Mouse (Mus musculus): ENCODE results near the gene Ugt1a1. TPM values are rescaled to one million over a fixed set of nuclear protein-coding genes. Genes with fewer than 3 reads are reported as not detected.
"Not testable (repeated sequence)": the region's sequence is repeated elsewhere in the genome, so short reads cannot be mapped to it uniquely, and the experiment has no call there.

Ugt1a1 gene
- polyA plus RNA-seq, 1 experiment from 2014 or later, result not detected

- H3K36me3 ChIP-seq (ENCODE audit: control insufficient read depth, insufficient read depth, low read length), result no peaks in the 10 kb centered on the region
- no peak overlapping the region for H3K9ac ChIP-seq (ENCODE audit: low read depth, low read length)
- H3K4me3 ChIP-seq (ENCODE audit: low read depth, low read length), result no peak overlapping the region
- no peaks in the 10 kb centered on the region for H3K27me3 ChIP-seq (ENCODE audit: control insufficient read depth, insufficient read depth, low read depth, low read length)
- H3K9me3 ChIP-seq (replicated peaks; ENCODE audit: control insufficient read depth, low read length, poor library complexity, severe bottlenecking), result peaks cover 43% of the 10 kb centered on the region
- H3K27ac ChIP-seq (ENCODE audit: low read length), result no peak overlapping the region
- 71% methylated on average over 2 of the region's 2 CpGs for WGBS
- no peak overlapping the region for H3K4me2 ChIP-seq (ENCODE audit: low read length)
- ATAC-seq, result no peak
- no peaks in the 10 kb centered on the region for H3K4me1 ChIP-seq (ENCODE audit: control insufficient read depth, insufficient read depth, low read length)
Observed at GRCm38 (mm10) chr1:88224029-88224776, 12.4 kb downstream of the Ugt1a1 start.

DNA sequence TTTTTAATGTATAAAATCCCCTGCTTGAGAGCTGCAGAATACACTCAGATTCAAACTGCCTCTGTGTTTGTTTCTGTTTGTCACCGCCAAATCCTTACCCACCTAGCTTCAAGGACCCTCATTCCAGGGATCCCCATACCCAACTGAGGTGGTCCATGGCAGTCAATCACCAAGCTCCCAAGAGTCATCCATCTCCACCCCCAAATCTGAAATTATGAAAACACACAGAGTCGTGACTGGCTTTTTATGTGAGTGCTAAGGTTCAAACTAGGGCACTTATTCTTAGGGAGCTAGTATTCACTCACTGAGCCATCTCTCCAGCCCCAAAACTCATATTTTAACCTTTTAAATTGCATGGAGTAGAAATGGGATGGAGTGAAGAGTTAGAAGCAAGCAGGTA, 13.5 kb downstream of the Ugt1a1 start:
- not testable (repeated sequence) for H3K27ac ChIP-seq (ENCODE audit: low read length); ATAC-seq; H3K36me3 ChIP-seq (ENCODE audit: control insufficient read depth, insufficient read depth, low read length); H3K9ac ChIP-seq (ENCODE audit: low read depth, low read length); H3K4me2 ChIP-seq (ENCODE audit: low read length); H3K4me3 ChIP-seq (ENCODE audit: low read depth, low read length); H3K4me1 ChIP-seq (ENCODE audit: control insufficient read depth, insufficient read depth, low read length); H3K27me3 ChIP-seq (ENCODE audit: control insufficient read depth, insufficient read depth, low read depth, low read length)
- 37% methylated on average over 2 of the region's 2 CpGs for WGBS
- peaks cover 54% of the 10 kb centered on the region for H3K9me3 ChIP-seq (replicated peaks; ENCODE audit: control insufficient read depth, low read length, poor library complexity, severe bottlenecking)

DNA sequence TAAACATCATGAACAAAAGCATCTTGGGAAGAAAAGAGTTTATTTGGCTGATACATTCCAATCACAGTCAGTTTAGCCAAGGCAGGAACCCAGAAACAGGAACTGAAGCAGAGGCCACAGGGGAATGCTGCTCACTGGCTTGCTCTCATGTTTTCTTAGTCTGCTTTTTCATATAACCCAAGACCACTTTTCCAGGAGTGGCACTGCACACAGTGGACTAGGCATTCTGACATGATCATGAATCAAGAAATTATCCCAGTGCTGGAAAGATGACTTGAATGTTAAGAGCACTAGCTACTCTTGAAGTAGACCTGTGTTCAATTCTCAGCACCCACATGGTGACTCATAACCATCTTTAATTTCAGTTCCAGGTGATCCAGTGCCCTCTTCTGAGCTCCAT, 14.0 kb downstream of the Ugt1a1 start:
- no peaks in the 10 kb centered on the region for H3K4me1 ChIP-seq (ENCODE audit: control insufficient read depth, insufficient read depth, low read length)
- no peaks in the 10 kb centered on the region for H3K27me3 ChIP-seq (ENCODE audit: control insufficient read depth, insufficient read depth, low read depth, low read length)
- no peak overlapping the region for H3K4me3 ChIP-seq (ENCODE audit: low read depth, low read length)
- no peaks in the 10 kb centered on the region for H3K36me3 ChIP-seq (ENCODE audit: control insufficient read depth, insufficient read depth, low read length)
- H3K4me2 ChIP-seq (ENCODE audit: low read length), result no peak overlapping the region
- no peak for ATAC-seq
- H3K9ac ChIP-seq (ENCODE audit: low read depth, low read length), result no peak overlapping the region
- H3K9me3 ChIP-seq (replicated peaks; ENCODE audit: control insufficient read depth, low read length, poor library complexity, severe bottlenecking), result peaks cover 58% of the 10 kb centered on the region
- no peak overlapping the region for H3K27ac ChIP-seq (ENCODE audit: low read length)

- WGBS, result 55% methylated on average over 5 of the region's 5 CpGs
- Histone ChIP-seq H3K27ac (ENCODE audit: low read length) (no peak within 1 kb of the TSS), H3K36me3 (ENCODE audit: control insufficient read depth, insufficient read depth, low read length) (no peaks in the 10 kb centered on the region), H3K9me3 (replicated peaks; ENCODE audit: control insufficient read depth, low read length, poor library complexity, severe bottlenecking) (peaks cover 69% of the 10 kb centered on the region), H3K4me1 (ENCODE audit: control insufficient read depth, insufficient read depth, low read length) (no peaks in the 10 kb centered on the region), H3K4me2 (ENCODE audit: low read length) (no peak within 1 kb of the TSS), H3K4me3 (ENCODE audit: low read depth, low read length) (no peak within 1 kb of the TSS), H3K9ac (ENCODE audit: low read depth, low read length) (no peak within 1 kb of the TSS), H3K27me3 (ENCODE audit: control insufficient read depth, insufficient read depth, low read depth, low read length) (no peaks in the 10 kb centered on the region)
- no peak for ATAC-seq
Observed at GRCm38 (mm10) chr1:88226670-88227379, 15.1 kb downstream of the Ugt1a1 start, which contains the start of gene Mroh2a. Mroh2a (plus strand) TSS chr1:88226986.

- no peaks in the 10 kb centered on the region for H3K27me3 ChIP-seq (ENCODE audit: control insufficient read depth, insufficient read depth, low read depth, low read length)
- no peaks in the 10 kb centered on the region for H3K36me3 ChIP-seq (ENCODE audit: control insufficient read depth, insufficient read depth, low read length)
- no peaks in the 10 kb centered on the region for H3K4me1 ChIP-seq (ENCODE audit: control insufficient read depth, insufficient read depth, low read length)
- no peak for ATAC-seq
- no peak overlapping the region for H3K4me2 ChIP-seq (ENCODE audit: low read length)
- H3K9ac ChIP-seq (ENCODE audit: low read depth, low read length), result no peak overlapping the region
- no peak overlapping the region for H3K27ac ChIP-seq (ENCODE audit: low read length)
- 63% methylated on average over 2 of the region's 2 CpGs for WGBS
- H3K9me3 ChIP-seq (replicated peaks; ENCODE audit: control insufficient read depth, low read length, poor library complexity, severe bottlenecking), result peaks cover 72% of the 10 kb centered on the region
- H3K4me3 ChIP-seq (ENCODE audit: low read depth, low read length), result no peak overlapping the region
Observed at GRCm38 (mm10) chr1:88227482-88227881, 15.7 kb downstream of the Ugt1a1 start.

DNA sequence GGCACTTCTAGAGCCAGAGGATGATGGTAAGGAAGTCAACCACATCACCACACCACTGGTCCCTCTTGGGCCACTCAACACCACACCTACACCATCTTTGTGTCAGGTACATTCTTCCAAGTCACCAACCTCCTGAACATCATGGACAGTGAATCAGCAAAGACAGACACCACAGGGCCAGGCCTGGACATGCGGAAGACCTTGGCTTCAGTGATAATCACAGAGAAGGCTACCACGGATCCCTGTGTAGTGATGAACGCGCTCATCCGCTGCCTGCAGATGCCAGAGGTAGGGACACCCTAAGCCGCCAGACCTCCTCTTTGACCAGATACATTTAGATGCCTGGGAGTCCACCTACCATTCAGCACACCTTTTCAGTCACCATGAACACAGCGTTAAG, 16.4 kb downstream of the Ugt1a1 start:
- Histone ChIP-seq H3K4me2 (ENCODE audit: low read length) (no peak overlapping the region), H3K27ac (ENCODE audit: low read length) (no peak overlapping the region), H3K9ac (ENCODE audit: low read depth, low read length) (no peak overlapping the region), H3K4me1 (ENCODE audit: control insufficient read depth, insufficient read depth, low read length) (no peaks in the 10 kb centered on the region), H3K9me3 (replicated peaks; ENCODE audit: control insufficient read depth, low read length, poor library complexity, severe bottlenecking) (peaks cover 79% of the 10 kb centered on the region), H3K36me3 (ENCODE audit: control insufficient read depth, insufficient read depth, low read length) (no peaks in the 10 kb centered on the region), H3K4me3 (ENCODE audit: low read depth, low read length) (no peak overlapping the region), H3K27me3 (ENCODE audit: control insufficient read depth, insufficient read depth, low read depth, low read length) (no peaks in the 10 kb centered on the region)
- no peak for ATAC-seq
- 70% methylated on average over 7 of the region's 7 CpGs for WGBS

DNA sequence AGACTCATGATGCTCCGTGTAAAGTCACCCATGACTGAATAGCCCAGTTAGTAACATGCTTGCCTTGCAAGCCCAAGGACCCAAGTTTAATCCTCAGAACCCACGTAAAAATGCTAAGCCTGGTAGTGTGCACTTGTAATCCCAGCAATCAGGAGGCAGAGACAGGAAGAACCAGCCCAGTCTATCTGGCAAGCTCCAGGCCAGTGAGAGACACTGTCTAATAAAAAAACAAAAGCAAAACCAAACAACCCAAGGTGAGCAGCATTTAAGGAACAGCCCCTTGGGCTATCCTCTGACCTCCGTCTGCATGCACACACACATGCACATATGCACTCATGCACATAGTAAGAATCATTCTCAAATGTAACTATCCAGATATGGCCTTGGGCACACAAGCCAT, 17.8 kb downstream of the Ugt1a1 start:
- Histone ChIP-seq H3K4me1 (ENCODE audit: control insufficient read depth, insufficient read depth, low read length) (no peaks in the 10 kb centered on the region), H3K9ac (ENCODE audit: low read depth, low read length) (no peak overlapping the region), H3K36me3 (ENCODE audit: control insufficient read depth, insufficient read depth, low read length) (no peaks in the 10 kb centered on the region), H3K4me3 (ENCODE audit: low read depth, low read length) (no peak overlapping the region), H3K4me2 (ENCODE audit: low read length) (no peak overlapping the region), H3K9me3 (replicated peaks; ENCODE audit: control insufficient read depth, low read length, poor library complexity, severe bottlenecking) (peaks cover 93% of the 10 kb centered on the region), H3K27me3 (ENCODE audit: control insufficient read depth, insufficient read depth, low read depth, low read length) (no peaks in the 10 kb centered on the region), H3K27ac (ENCODE audit: low read length) (no peak overlapping the region)
- WGBS, result 81% methylated on average over 3 of the region's 3 CpGs
- no peak for ATAC-seq

DNA sequence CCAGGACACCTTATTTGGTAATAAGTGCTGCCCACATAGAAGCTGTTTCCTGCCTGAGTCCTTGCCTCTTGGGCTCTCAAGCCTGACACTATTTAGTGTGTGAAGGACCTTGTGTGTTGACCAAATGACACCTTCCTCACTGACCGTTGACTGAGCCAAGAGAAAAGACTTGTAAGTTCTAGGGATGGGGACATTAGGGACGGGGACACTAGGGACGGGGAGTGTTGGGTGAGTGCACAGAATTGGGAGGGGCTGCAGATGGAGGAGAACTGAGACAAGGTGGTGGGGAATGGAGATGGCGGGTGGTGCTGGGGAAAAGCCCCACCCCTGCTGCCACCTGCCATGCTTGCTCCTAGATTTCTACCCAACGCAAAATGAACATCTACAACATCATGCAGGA, 18.2 kb downstream of the Ugt1a1 start:
- Histone ChIP-seq H3K27me3 (ENCODE audit: control insufficient read depth, insufficient read depth, low read depth, low read length) (no peaks in the 10 kb centered on the region), H3K36me3 (ENCODE audit: control insufficient read depth, insufficient read depth, low read length) (no peaks in the 10 kb centered on the region), H3K4me2 (ENCODE audit: low read length) (no peak overlapping the region), H3K27ac (ENCODE audit: low read length) (no peak overlapping the region), H3K9ac (ENCODE audit: low read depth, low read length) (no peak overlapping the region), H3K9me3 (replicated peaks; ENCODE audit: control insufficient read depth, low read length, poor library complexity, severe bottlenecking) (peaks cover 97% of the 10 kb centered on the region), H3K4me1 (ENCODE audit: control insufficient read depth, insufficient read depth, low read length) (no peaks in the 10 kb centered on the region), H3K4me3 (ENCODE audit: low read depth, low read length) (no peak overlapping the region)
- no peak for ATAC-seq
- 87% methylated on average over 5 of the region's 5 CpGs for WGBS

GRCm38 (mm10) chr1:88230421-88230820, 18.7 kb downstream of the Ugt1a1 start:
- no peaks in the 10 kb centered on the region for H3K36me3 ChIP-seq (ENCODE audit: control insufficient read depth, insufficient read depth, low read length)
- no peak for ATAC-seq
- H3K27me3 ChIP-seq (ENCODE audit: control insufficient read depth, insufficient read depth, low read depth, low read length), result no peaks in the 10 kb centered on the region
- no peak overlapping the region for H3K9ac ChIP-seq (ENCODE audit: low read depth, low read length)
- no peaks in the 10 kb centered on the region for H3K4me1 ChIP-seq (ENCODE audit: control insufficient read depth, insufficient read depth, low read length)
- H3K4me3 ChIP-seq (ENCODE audit: low read depth, low read length), result no peak overlapping the region
- 75% methylated on average over 7 of the region's 7 CpGs for WGBS
- no peak overlapping the region for H3K4me2 ChIP-seq (ENCODE audit: low read length)
- no peak overlapping the region for H3K27ac ChIP-seq (ENCODE audit: low read length)
- H3K9me3 ChIP-seq (replicated peaks; ENCODE audit: control insufficient read depth, low read length, poor library complexity, severe bottlenecking), result peaks cover 100% of the 10 kb centered on the region

Data from midbrain, embryonic 16.5 days (tissue).